Mouse (Mus musculus) hindbrain, embryonic 16.5 days (tissue): Measurements from ENCODE around the gene Pkm. TPM values are rescaled to one million over a fixed set of nuclear protein-coding genes. Genes with fewer than 3 reads are reported as not detected.

Source experiments
- ATAC-seq: fragments of 200-750 bp; cut with Nextera tagmentation; 2 replicates; pipeline ENCODE4 v1.8.0; 2017; ENCODE audit warnings: moderate TSS enrichment, moderate library complexity
- H3K27ac ChIP-seq: fragments of 300-500 bp; sonication (generic); 2 replicates; pipeline ENCODE4 v1.5.1; 2014; ENCODE audit warnings: low read depth, mild to moderate bottlenecking, control low read depth, low read length, moderate library complexity
- H3K27me3 ChIP-seq: fragments of 300-500 bp; sonication (generic); replicated peaks from 2 replicates; pipeline ENCODE4 v1.6.1; 2014; ENCODE audit warnings: low read length; ENCODE audit not compliant: control insufficient read depth, insufficient read depth
- H3K36me3 ChIP-seq: fragments of 300-500 bp; sonication (generic); 2 replicates; pipeline ENCODE4 v1.6.1; 2014; ENCODE audit warnings: mild to moderate bottlenecking, low read length, moderate library complexity, mixed read lengths; ENCODE audit not compliant: control insufficient read depth, insufficient read depth
- H3K4me1 ChIP-seq: fragments of 300-500 bp; sonication (generic); 2 replicates; pipeline ENCODE4 v1.6.1; 2014; ENCODE audit warnings: low read depth, low read length; ENCODE audit not compliant: control insufficient read depth, insufficient read depth
- H3K4me2 ChIP-seq: fragments of 300-500 bp; sonication (generic); 2 replicates; pipeline ENCODE4 v1.6.1; 2014; ENCODE audit warnings: mild to moderate bottlenecking, low read length, control low read depth, moderate library complexity
- H3K4me3 ChIP-seq: fragments of 300-500 bp; sonication (generic); 2 replicates; pipeline ENCODE4 v1.5.1; 2014; ENCODE audit warnings: mild to moderate bottlenecking, low read length, control low read depth, moderate library complexity
- H3K9ac ChIP-seq: fragments of 300-500 bp; sonication (generic); 2 replicates; pipeline ENCODE4 v1.6.1; 2014; ENCODE audit warnings: low read depth, mild to moderate bottlenecking, control low read depth, low read length, moderate library complexity
- H3K9me3 ChIP-seq: fragments of 300-500 bp; sonication (generic); 2 replicates; pipeline ENCODE4 v1.6.1; 2014; ENCODE audit warnings: mild to moderate bottlenecking, low read length, moderate library complexity; ENCODE audit not compliant: control insufficient read depth
- WGBS: fragments of 180-500 bp; shearing (Covaris S2); extraction: QIAGEN DNeasy Blood & Tissue Kit; methylation state at CpG from one replicate; pipeline ENCODE4 v1.1.7; 2014; 5-methylcytosine and 5-hydroxymethylcytosine counted together
- polyA plus RNA-seq: library from polyadenylated mRNA; unstranded; fragments of >200 nt; fragmentation: Nextera tagmentation; extraction: Ambion mirVana; gene quantifications from 2 replicates; pipeline ENCODE4 v1.2.1, GENCODE M21; 2015

The Pkm gene
- polyA plus RNA-seq, 1 experiment from 2014 or later: 1,087 TPM

DNA sequence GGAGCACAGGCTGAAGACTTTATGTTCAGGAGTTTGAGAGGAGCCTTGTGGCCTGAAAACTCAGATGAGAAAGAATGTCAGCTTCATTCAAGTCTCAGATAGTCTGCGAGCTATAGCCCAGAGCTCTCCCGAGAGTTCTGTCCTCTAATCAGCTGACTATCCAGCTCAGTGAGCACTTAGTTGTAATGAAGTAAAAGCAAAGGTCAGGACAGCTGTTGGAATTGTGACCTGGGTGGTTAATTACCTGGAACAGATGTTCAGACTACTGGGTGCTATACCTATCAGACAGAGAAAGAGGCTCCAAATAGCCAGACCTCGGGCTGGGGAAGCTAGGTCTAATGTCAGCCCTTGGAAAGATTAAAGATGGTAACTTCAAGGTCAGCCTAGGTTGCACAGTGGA lies 7.8 kb downstream of the Pkm start:
- Histone ChIP-seq H3K4me1 (peaks cover 32% of the 10 kb centered on the region), H3K4me2 (no peak overlapping the region), H3K4me3 (no peak overlapping the region), H3K9ac (no peak overlapping the region), H3K9me3 (no peaks in the 10 kb centered on the region), H3K27ac (no peak overlapping the region), H3K27me3 (no peaks in the 10 kb centered on the region), H3K36me3 (peaks cover 30% of the 10 kb centered on the region)
- ATAC-seq: no peak
- WGBS: 47% methylated on average over 3 of the region's 3 CpGs

DNA sequence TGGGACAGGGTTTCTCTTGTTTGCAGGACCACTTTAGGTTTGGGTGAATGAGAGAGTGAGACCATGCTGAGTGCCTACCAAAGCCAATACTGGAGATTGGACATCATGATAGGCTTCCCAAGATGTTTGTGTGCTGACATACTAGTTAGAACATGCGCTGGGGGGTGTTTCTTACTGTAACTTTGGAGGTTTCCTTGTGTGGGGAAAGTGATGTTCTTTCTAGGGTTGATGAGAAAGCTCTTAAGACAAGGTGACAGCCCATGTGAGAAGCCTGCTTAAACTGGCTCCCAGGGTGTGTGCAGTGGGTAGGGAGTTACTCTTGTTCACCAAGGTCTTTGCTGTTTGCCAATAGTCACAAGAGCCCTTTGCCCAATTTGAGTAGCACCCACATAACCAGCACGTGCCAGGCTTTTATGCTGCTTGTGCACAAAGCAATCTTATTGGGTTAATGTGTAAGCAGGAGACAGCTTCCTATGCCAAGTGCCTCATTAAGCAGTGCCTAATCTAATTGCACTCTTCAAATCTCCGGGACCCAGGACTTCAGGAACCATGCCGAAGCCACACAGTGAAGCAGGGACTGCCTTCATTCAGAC lies 8.6 kb downstream of the Pkm start:
- Histone ChIP-seq H3K36me3 (peaks cover 34% of the 10 kb centered on the region), H3K4me1 (peaks cover 24% of the 10 kb centered on the region)
- no peak for ATAC-seq

DNA sequence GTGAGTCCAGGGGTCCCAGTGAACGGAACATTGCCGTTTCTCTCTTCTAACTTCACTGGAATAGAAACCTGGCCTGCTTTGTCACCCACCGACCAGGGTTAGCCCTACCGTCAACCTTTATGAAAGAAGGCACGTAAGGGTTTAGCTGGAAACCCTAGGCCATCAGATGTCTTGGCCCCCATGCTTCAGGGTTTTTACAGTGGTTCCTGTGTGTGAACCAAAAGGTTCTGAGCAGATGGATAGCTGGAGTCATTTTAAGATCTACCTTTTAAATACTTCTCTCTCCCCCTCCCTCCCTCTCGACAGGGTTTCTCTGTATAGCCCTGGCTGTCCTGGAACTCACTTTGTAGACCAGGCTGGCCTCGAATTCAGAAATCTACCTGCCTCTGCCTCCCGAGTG lies 9.8 kb downstream of the Pkm start:
- Histone ChIP-seq H3K4me2 (no peak overlapping the region), H3K4me1 (peaks cover 12% of the 10 kb centered on the region), H3K27ac (no peak overlapping the region), H3K4me3 (no peak overlapping the region), H3K27me3 (no peaks in the 10 kb centered on the region), H3K36me3 (peaks cover 42% of the 10 kb centered on the region), H3K9me3 (no peaks in the 10 kb centered on the region), H3K9ac (no peak overlapping the region)
- ATAC-seq: no peak
- 95% methylated on average over 8 of the region's 8 CpGs for WGBS

More for the DNA sequence above, 8.6 kb downstream of the Pkm start:
- no peaks in the 10 kb centered on the region for H3K9me3 ChIP-seq
- H3K4me2 ChIP-seq: no peak overlapping the region
- no peaks in the 10 kb centered on the region for H3K27me3 ChIP-seq
- no peak overlapping the region for H3K9ac ChIP-seq
- no peak overlapping the region for H3K4me3 ChIP-seq
- no peak overlapping the region for H3K27ac ChIP-seq
- WGBS: 73% methylated on average over 4 of the region's 4 CpGs

DNA sequence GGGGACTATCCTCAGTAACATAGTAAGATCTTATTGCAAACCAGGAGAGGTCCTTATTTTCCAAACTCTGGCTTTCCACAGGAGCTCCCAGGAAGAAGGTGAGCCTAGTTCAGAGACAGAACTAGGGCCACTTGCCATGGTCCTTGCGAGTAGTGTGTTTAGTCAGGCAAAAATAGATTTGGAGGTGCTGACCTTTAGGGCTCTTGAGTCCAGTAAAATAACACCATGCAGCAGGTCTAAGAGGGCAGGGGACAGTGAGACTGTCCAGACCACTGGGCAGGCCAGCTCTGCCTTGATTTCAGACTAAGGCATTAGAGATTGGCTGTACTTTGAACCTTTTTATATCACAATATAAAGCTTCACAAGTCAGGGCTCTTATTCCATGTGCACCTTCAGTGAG lies 10.6 kb downstream of the Pkm start:
- no peak for ATAC-seq
- H3K27ac ChIP-seq: no peak overlapping the region
- 83% methylated on average over 1 of the region's 1 CpGs for WGBS

DNA sequence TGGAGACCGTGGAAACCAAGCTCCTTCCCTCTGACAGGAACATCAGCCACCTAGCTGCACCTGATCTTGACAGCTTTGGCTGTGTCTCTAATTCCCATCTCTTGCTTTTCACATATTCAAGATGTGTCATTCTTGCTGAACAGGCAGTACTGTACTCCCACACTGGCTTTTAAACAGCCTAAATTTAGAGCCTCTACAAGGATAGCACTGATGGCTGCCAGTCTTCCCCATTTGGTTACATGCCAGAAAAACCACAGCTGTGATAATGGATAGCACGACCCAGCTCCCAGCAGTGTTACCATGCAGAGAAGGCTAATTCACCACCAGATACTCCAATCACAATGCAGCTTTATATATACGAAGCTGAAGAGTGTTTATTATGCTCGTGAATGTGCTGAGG lies 11.1 kb downstream of the Pkm start:
- Histone ChIP-seq H3K27me3 (no peaks in the 10 kb centered on the region), H3K36me3 (peaks cover 54% of the 10 kb centered on the region), H3K9me3 (no peaks in the 10 kb centered on the region), H3K4me1 (peaks cover 3% of the 10 kb centered on the region), H3K4me3 (no peak overlapping the region), H3K27ac (no peak overlapping the region), H3K9ac (no peak overlapping the region), H3K4me2 (no peak overlapping the region)
- WGBS: 65% methylated on average over 4 of the region's 4 CpGs
- no peak for ATAC-seq

More for the DNA sequence above, 10.6 kb downstream of the Pkm start:
- no peaks in the 10 kb centered on the region for H3K27me3 ChIP-seq
- H3K4me2 ChIP-seq: no peak overlapping the region
- no peak overlapping the region for H3K4me3 ChIP-seq
- H3K36me3 ChIP-seq: peaks cover 49% of the 10 kb centered on the region
- no peak overlapping the region for H3K9ac ChIP-seq
- H3K4me1 ChIP-seq: peaks cover 4% of the 10 kb centered on the region
- no peaks in the 10 kb centered on the region for H3K9me3 ChIP-seq

DNA sequence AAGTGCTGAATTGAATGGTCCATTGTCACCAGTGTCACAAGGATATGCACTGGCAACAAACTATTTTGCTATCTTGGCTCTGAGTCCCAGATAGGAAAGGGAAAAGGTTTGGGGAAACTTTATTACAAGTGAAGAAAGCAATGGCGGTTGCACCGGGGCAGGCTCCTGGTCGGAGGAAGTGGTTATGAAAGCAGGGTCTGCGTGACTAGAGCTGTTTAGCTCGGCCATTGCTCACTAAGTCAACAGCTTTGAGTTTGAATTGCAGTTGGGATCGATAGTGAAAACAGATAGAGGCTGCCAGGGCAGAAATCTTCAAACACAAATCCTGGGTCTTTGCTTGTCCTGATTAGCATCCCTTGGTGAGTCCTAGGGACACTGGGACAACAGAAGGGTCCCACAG lies 11.7 kb downstream of the Pkm start:
- Histone ChIP-seq H3K27ac (no peak overlapping the region), H3K27me3 (no peaks in the 10 kb centered on the region)
- no peak for ATAC-seq

DNA sequence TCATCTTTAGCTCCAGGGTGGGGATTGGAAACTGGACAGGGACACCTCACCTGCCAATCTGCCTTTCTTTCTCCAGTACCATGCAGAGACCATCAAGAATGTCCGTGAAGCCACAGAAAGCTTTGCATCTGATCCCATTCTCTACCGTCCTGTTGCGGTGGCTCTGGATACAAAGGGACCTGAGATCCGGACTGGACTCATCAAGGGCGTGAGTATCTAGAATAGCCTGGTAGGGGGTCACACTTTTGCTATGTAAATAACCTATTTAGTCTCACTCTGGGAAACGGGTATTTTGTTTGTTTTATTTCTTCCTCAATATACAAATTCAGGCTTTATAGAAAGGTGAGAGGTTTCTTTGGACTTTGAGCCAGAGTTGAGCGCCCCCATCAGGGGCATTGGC lies 12.3 kb downstream of the Pkm start:
- no peak for ATAC-seq
- no peak overlapping the region for H3K27ac ChIP-seq
- H3K9ac ChIP-seq: no peak overlapping the region
- no peak overlapping the region for H3K4me3 ChIP-seq
- peaks cover 3% of the 10 kb centered on the region for H3K4me1 ChIP-seq
- H3K36me3 ChIP-seq: peaks cover 65% of the 10 kb centered on the region
- H3K4me2 ChIP-seq: no peak overlapping the region
- 67% methylated on average over 7 of the region's 7 CpGs for WGBS
- H3K27me3 ChIP-seq: no peaks in the 10 kb centered on the region
- H3K9me3 ChIP-seq: no peaks in the 10 kb centered on the region

More for the DNA sequence above, 11.7 kb downstream of the Pkm start:
- H3K4me1 ChIP-seq: peaks cover 3% of the 10 kb centered on the region
- no peak overlapping the region for H3K4me2 ChIP-seq
- no peak overlapping the region for H3K9ac ChIP-seq
- no peaks in the 10 kb centered on the region for H3K9me3 ChIP-seq
- peaks cover 60% of the 10 kb centered on the region for H3K36me3 ChIP-seq
- H3K4me3 ChIP-seq: no peak overlapping the region
- WGBS: 88% methylated on average over 6 of the region's 6 CpGs

DNA sequence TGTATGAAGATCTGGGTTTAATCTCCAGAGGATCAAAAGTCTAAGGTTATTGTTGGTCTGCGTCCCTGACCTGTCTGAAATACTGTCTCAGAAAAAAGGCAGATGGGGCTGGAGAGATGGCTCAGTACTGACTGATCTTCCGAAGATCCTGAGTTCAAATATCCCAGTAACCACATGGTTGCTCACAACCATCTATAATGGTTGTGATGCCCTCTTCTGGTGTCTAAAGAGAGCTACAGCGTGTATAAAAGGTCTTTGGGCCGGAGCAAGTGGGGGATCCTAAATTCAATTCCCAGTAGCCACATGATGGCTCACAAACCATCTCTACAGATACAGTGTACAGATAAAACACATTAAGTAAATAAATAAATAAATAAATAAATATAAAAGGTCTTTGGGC lies 13.0 kb downstream of the Pkm start:
- H3K27ac ChIP-seq: no peak overlapping the region
- peaks cover 70% of the 10 kb centered on the region for H3K36me3 ChIP-seq
- H3K9me3 ChIP-seq: no peaks in the 10 kb centered on the region
- H3K4me1 ChIP-seq: peaks cover under 1% of the 10 kb centered on the region
- H3K9ac ChIP-seq: no peak overlapping the region
- WGBS: 78% methylated on average over 4 of the region's 4 CpGs
- H3K4me2 ChIP-seq: no peak overlapping the region
- H3K4me3 ChIP-seq: no peak overlapping the region
- no peaks in the 10 kb centered on the region for H3K27me3 ChIP-seq
- no peak for ATAC-seq

DNA sequence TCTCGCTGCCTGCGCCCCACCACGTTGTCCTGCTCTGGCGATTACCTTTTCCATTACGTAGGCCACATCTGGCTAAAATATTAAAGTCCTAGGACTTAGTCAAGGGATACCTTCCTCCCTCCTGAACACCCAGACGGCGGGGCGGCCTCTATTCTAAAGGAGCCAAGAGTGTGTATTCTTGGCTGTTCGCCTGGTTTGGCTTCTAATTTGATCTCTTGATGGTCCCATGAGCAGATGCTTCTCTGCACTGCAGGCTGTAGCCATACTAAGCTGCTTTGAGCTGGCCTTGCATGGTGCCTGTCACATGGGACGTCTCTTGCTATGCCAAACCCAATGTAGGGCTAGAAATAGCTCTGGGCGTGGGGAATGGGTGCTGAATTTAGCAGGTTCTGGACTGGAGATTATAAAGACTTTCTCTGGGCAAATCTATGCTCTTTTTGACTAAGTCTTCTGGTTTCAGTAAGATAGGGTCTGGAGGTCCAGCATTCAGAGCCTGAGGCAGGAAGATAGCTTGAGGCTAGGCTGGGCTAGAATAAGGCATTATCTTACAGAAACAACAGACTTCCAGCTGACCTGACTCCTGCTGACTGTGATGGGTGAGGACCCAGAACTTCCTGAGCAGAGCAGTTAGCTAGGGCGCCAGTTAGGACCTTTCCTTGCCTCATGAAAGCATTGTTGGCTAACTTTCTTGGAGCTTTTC lies 16.2 kb downstream of the Pkm start:
- Histone ChIP-seq H3K9ac (no peak overlapping the region; the same call in 1 of the 2 replicates), H3K27ac (no peak overlapping the region), H3K4me1 (no peaks in the 10 kb centered on the region), H3K27me3 (no peaks in the 10 kb centered on the region), H3K36me3 (peaks cover 77% of the 10 kb centered on the region), H3K9me3 (no peaks in the 10 kb centered on the region), H3K4me3 (no peak overlapping the region), H3K4me2 (no peak overlapping the region)
- 87% methylated on average over 12 of the region's 12 CpGs for WGBS
- ATAC-seq: no peak
